Mouse (Mus musculus) natural killer cell, adult 2 months (primary cell): ENCODE measurements around the gene Fmo5.

Experiments
- DNase-seq, 2 experiments: peaks; one replicate each; pipeline ENCODE4 v3.0.0; 2022; ENCODE audit warnings: low spot score in 2 of 2

Fmo5 gene

GRCm38 (mm10) chr3:97628391-97629001 lies at the start of gene Fmo5:
TSS of gene Fmo5 (plus strand) at chr3:97628804.
- DNase-seq = peak; percentile 52 to 63

- DNase-seq = peak; percentile 30 to 54
These were observed 43.0 kb upstream of the Fmo5 start for GRCm38 (mm10) chr3:97585383-97586160.

GRCm38 (mm10) chr3:97587656-97588055 lies 40.9 kb upstream of the Fmo5 start:
- DNase-seq = no peak

- DNase-seq = no peak
These were observed 37.9 kb upstream of the Fmo5 start for GRCm38 (mm10) chr3:97590699-97591098.

GRCm38 (mm10) chr3:97593089-97593488 lies 35.5 kb upstream of the Fmo5 start:
- no peak for DNase-seq

GRCm38 (mm10) chr3:97594140-97594539 lies 34.5 kb upstream of the Fmo5 start:
- no peak for DNase-seq

- no peak for DNase-seq
These were observed 33.5 kb upstream of the Fmo5 start for GRCm38 (mm10) chr3:97595066-97595465.

- DNase-seq = no peak
These were observed 31.8 kb upstream of the Fmo5 start for GRCm38 (mm10) chr3:97596796-97597195.

GRCm38 (mm10) chr3:97600050-97600832 lies 28.4 kb upstream of the Fmo5 start:
- no peak for DNase-seq

- peak; percentile 49 to 72 for DNase-seq
These were observed 19.3 kb upstream of the Fmo5 start for GRCm38 (mm10) chr3:97609201-97609844.

GRCm38 (mm10) chr3:97609845-97610410 lies 18.7 kb upstream of the Fmo5 start, which contains the start of gene Chd1l:
TSS of gene Chd1l (minus strand) at chr3:97610203.
- peak; percentile 88 to 92 for DNase-seq

GRCm38 (mm10) chr3:97611021-97611420 lies 17.6 kb upstream of the Fmo5 start:
- no peak for DNase-seq

- no peak for DNase-seq
These were observed 13.4 kb upstream of the Fmo5 start for GRCm38 (mm10) chr3:97615154-97615553.

- DNase-seq = no peak
These were observed 12.7 kb upstream of the Fmo5 start for GRCm38 (mm10) chr3:97615933-97616332.

GRCm38 (mm10) chr3:97617091-97617825 lies 11.3 kb upstream of the Fmo5 start:
- no peak for DNase-seq

- DNase-seq = no peak
These were observed 10.7 kb upstream of the Fmo5 start for GRCm38 (mm10) chr3:97617899-97618298.

- no peak for DNase-seq
These were observed 7.9 kb upstream of the Fmo5 start for GRCm38 (mm10) chr3:97620657-97621056.

GRCm38 (mm10) chr3:97624611-97625010 lies 4.0 kb upstream of the Fmo5 start:
- DNase-seq = no peak

GRCm38 (mm10) chr3:97627893-97628292 lies 711 bp upstream of the Fmo5 start:
- no peak for DNase-seq

- DNase-seq = no peak
These were observed 1.3 kb downstream of the Fmo5 start for GRCm38 (mm10) chr3:97629941-97630340.

- DNase-seq = no peak
These were observed 2.1 kb downstream of the Fmo5 start for GRCm38 (mm10) chr3:97630746-97631145.
